Mouse (Mus musculus) fat pad, adult 2 months (tissue): ENCODE measurements around the gene Luc7l.
"Not testable (repeated sequence)": the region's sequence is repeated elsewhere in the genome, so short reads cannot be mapped to it uniquely, and the experiment has no call there.

Experiments
- DNase-seq: peaks from one replicate; pipeline ENCODE4 v3.0.0-alpha.2; 2011; ENCODE audit warnings: low read depth, low spot score; ENCODE audit errors: extremely low read depth

Luc7l gene

DNA sequence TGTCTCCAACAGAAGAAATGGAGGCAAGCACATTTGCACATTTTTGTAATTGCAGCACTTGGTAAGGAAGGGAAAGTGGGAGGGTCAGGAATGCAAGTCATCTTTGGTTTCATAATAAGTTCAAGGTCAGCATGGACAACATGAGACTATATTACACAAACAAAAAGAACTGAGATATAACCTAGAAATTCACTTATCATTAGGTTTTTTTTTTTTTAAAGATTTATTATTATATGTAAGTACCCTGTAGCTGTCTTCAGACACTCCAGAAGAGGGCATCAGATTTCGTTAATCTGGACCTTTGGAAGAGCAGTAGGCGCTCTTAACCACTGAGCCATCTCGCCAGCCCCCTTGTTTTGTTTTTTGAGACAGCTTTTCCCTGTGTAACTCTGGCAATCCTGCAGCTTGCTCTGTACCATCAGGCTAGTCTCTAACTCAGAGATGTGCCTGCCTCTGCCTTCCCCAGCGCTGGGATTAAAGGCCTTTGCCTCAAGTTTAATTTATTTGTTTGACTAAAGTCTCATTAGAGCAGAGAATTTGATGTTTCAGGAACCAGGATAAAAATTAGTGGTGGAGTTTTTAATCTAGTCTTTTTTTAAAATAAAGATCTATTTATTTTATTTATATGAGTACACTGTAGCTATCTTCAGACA lies 684 bp upstream of the Luc7l start:
- DNase-seq = no peak

GRCm38 (mm10) chr17:26253399-26253798 lies 703 bp downstream of the Luc7l start:
- DNase-seq = no peak

- no peak for DNase-seq
Observed at GRCm38 (mm10) chr17:26255313-26255712, 2.6 kb downstream of the Luc7l start.

DNA sequence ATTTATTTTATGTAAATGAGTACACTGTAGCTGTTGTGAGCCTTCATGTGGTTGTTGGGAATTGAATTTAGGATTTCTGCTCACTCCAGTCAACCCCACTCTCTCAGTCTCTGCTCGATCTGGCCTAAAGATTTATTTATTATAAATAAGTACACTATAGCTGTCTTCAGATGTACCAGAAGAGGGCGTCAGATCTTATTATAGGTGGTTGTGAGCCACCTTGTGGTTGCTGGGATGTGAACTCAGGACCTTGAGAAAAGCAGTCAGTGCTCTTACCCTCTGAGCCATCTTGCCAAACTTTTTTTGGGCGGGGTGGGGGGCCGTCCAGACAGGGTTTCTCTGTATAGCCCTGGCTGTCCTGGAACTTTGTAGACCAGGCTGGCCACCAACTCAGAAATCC lies 9.1 kb downstream of the Luc7l start:
- DNase-seq = no peak

GRCm38 (mm10) chr17:26262384-26262783 lies 9.7 kb downstream of the Luc7l start:
- DNase-seq = no peak

- DNase-seq = no peak
Observed at GRCm38 (mm10) chr17:26268851-26269250, 16.2 kb downstream of the Luc7l start.

DNA sequence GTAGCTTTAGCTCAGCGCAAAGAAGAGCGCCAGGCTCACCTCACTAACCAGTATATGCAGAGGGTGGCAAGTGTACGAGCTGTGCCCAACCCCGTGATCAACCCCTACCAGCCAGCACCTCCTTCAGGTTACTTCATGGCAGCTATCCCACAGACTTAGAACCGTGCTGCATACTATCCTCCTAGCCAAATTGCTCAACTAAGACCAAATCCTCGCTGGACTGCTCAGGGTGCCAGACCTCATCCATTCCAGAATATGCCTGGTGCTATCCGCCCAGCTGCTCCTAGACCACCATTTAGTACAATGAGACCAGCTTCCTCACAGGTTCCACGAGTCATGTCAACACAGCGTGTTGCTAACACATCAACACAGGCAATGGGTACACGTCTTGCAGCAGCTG lies 16.9 kb downstream of the Luc7l start:
- not testable (repeated sequence) for DNase-seq

DNA sequence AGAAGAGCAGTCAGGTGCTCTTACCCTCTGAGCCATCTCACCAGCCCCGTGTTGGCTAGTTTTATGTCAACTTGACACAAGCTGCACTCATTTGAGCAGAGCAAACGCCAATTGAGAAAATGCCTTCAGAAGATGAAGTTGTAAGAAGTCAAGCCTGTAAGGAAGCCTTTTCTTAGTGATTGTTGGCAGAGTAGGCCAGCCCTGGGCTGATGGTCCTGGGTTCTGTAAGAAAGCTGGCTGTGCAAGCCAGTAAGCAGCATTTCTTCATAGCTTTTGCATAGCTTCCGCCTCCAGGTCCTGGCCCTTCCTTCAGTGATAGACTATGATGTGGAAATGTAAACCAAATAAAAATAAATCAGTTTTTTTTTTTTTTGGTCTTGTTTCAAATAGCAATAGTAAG lies 19.9 kb downstream of the Luc7l start:
- DNase-seq = peak; percentile 78

GRCm38 (mm10) chr17:26275933-26276332 lies 23.2 kb downstream of the Luc7l start:
- DNase-seq = no peak

DNA sequence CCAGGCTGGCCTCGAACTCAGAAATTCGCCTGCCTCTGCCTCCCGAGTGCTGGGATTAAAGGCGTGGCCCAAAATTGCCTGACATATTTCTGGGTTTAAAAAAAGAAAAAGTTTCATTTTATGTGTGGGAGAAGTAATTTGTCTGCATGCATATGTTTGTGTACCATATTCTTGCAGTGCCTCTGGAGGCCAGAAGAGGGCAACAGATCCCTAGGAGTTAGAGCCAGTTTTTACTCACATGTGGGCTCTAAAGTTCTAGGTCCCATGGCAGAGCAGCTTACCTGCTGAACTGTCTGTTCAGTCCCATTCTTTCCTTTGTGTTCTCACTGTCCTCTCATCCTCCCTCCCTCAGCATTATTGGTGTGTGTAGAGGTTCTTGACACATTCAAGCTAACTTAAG lies 24.0 kb downstream of the Luc7l start:
- no peak for DNase-seq

DNA sequence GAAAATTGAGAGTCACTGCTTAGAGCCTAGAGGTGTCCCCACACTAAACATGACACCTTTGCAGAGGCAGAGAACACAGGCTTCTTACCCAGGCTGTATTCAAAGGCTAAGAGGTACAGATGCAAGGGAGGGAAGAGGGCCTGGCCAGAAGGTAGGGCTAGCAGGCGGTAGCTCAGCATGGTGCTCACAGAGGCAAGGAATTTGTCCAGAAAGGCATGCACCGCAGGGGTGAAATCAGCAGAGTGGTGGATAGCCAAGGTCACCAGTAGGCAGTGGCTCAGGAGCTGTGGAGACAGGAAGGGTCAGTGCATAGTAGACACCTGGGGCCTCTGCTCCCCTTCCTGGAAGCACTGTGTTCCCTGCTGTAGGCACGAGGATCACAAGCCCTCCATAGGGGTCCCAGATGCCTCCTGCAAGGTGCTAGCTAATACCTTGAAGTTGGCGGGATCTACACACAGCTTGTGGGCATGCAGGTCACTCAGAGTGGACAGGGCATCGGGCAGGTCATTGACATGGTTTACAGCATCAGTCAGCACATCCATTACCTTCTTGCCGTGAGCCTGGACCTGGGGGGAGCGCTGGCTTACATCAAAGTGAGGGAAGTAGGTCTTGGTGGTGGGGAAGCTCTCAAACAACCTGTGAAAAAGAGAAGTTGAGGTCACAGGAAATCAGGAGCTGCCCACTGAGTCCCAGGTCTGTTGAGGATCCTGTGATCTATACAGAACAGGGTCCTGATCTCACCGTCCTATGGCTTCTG lies 33.7 kb downstream of the Luc7l start:
- DNase-seq = no peak

DNA sequence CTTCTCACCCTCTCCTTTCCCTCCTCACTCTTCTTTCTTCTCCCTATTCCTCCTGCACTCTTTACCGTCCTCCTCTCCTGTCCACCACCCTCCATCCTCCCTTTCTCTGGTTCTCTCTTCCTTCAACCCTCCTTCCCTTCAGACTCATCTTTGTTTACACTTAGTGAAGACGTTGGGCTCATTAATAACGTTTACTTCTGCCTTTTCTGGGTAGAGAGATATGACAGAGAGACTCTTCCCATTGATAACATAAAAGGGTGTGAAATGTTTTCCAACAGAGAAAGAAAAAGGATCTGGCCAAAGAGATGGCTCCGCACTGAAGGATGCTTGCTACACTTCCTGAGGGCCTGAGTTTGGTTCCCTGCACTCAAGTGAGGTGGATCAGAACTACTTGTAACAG lies 36.8 kb downstream of the Luc7l start:
- no peak for DNase-seq

- not testable (repeated sequence) for DNase-seq
Observed at GRCm38 (mm10) chr17:26298318-26298717, 45.6 kb downstream of the Luc7l start.

- no peak for DNase-seq
Observed at GRCm38 (mm10) chr17:26314291-26314690, 61.6 kb downstream of the Luc7l start.

GRCm38 (mm10) chr17:26315474-26315873 lies 62.8 kb downstream of the Luc7l start:
- DNase-seq = no peak

GRCm38 (mm10) chr17:26318441-26318840 lies 65.7 kb downstream of the Luc7l start:
- DNase-seq = no peak
